Mouse (Mus musculus) midbrain, embryonic 12.5 days (tissue): ENCODE measurements around the gene Mpc2. TPM values are rescaled to one million over a fixed set of nuclear protein-coding genes. Genes with fewer than 3 reads are reported as not detected.

Source experiments
- ATAC-seq: fragments of 200-750 bp; cut with Nextera tagmentation; 2 replicates; pipeline ENCODE4 v1.8.0; 2017; ENCODE audit warnings: low read depth, moderate TSS enrichment, moderate library complexity; ENCODE audit not compliant: low FRiP score
- H3K27ac ChIP-seq: fragments of 300-500 bp; sonication (generic); replicated peaks from 2 replicates; pipeline ENCODE4 v1.5.1; 2016; ENCODE audit warnings: mild to moderate bottlenecking
- H3K27me3 ChIP-seq: fragments of 300-500 bp; sonication (generic); 2 replicates; pipeline ENCODE4 v1.6.1; 2016; ENCODE audit warnings: mild to moderate bottlenecking
- H3K36me3 ChIP-seq: fragments of 300-500 bp; sonication (generic); 2 replicates; pipeline ENCODE4 v1.6.1; 2016
- H3K4me1 ChIP-seq: fragments of 300-500 bp; sonication (generic); 2 replicates; pipeline ENCODE4 v1.6.1; 2016
- H3K4me2 ChIP-seq: fragments of 300-500 bp; sonication (generic); replicated peaks from 2 replicates; pipeline ENCODE4 v1.6.1; 2016; ENCODE audit warnings: mild to moderate bottlenecking, moderate library complexity
- H3K4me3 ChIP-seq: fragments of 300-500 bp; sonication (generic); 2 replicates; pipeline ENCODE4 v1.5.1; 2016; ENCODE audit warnings: mild to moderate bottlenecking
- H3K9ac ChIP-seq: fragments of 300-500 bp; sonication (generic); replicated peaks from 2 replicates; pipeline ENCODE4 v1.6.1; 2016; ENCODE audit warnings: mild to moderate bottlenecking, moderate library complexity
- H3K9me3 ChIP-seq: fragments of 300-500 bp; sonication (generic); 2 replicates; pipeline ENCODE4 v1.6.1; 2016; ENCODE audit warnings: mild to moderate bottlenecking
- WGBS: fragments of 180-500 bp; shearing (Covaris S2); methylation state at CpG from one replicate; pipeline ENCODE4 v1.1.7; 2016; 5-methylcytosine and 5-hydroxymethylcytosine counted together
- polyA plus RNA-seq: library from polyadenylated mRNA; unstranded; fragments of >200 nt; fragmentation: Nextera tagmentation; extraction: Ambion mirVana; gene quantifications from 2 replicates; pipeline ENCODE4 v1.2.1, GENCODE M21; 2016

Gene Mpc2
- polyA plus RNA-seq: 139 and 140 TPM in 2 replicates

- H3K4me3 ChIP-seq: peak within 1 kb of the TSS; percentile 96
- H3K27me3 ChIP-seq: no peaks in the 10 kb centered on the region
- H3K27ac ChIP-seq: peak within 1 kb of the TSS; percentile 83
- ATAC-seq: peak; percentile 93
- H3K9ac ChIP-seq: peak within 1 kb of the TSS; percentile 87
- H3K36me3 ChIP-seq: no peaks in the 10 kb centered on the region
- H3K4me2 ChIP-seq: peak within 1 kb of the TSS; percentile 81
- under 1% methylated on average over 36 of the region's 37 CpGs for WGBS
- H3K9me3 ChIP-seq: no peaks in the 10 kb centered on the region
- H3K4me1 ChIP-seq: peaks cover 8% of the 10 kb centered on the region
Measured at GRCm38 (mm10) chr1:165460360-165460800, at the start of gene Mpc2, which contains the start of gene Dcaf6. TSS of gene Mpc2 (plus strand) at chr1:165460637. TSS of gene Dcaf6 (minus strand) at chr1:165460475.

GRCm38 (mm10) chr1:165421357-165421915 lies 39.0 kb upstream of the Mpc2 start:
- Histone ChIP-seq H3K4me3 (no peak overlapping the region), H3K9me3 (no peaks in the 10 kb centered on the region)
- WGBS: 66% methylated on average over 7 of the region's 7 CpGs

GRCm38 (mm10) chr1:165426254-165426653 lies 34.2 kb upstream of the Mpc2 start:
- H3K27me3 ChIP-seq: no peaks in the 10 kb centered on the region
- H3K9ac ChIP-seq: no peak overlapping the region
- H3K36me3 ChIP-seq: no peaks in the 10 kb centered on the region
- no peak for ATAC-seq
- no peak overlapping the region for H3K27ac ChIP-seq
- no peak overlapping the region for H3K4me3 ChIP-seq
- 93% methylated on average over 2 of the region's 2 CpGs for WGBS
- no peaks in the 10 kb centered on the region for H3K9me3 ChIP-seq
- no peak overlapping the region for H3K4me2 ChIP-seq
- no peaks in the 10 kb centered on the region for H3K4me1 ChIP-seq

More at GRCm38 (mm10) chr1:165421357-165421915, 39.0 kb upstream of the Mpc2 start:
- no peak overlapping the region for H3K9ac ChIP-seq
- no peak overlapping the region for H3K27ac ChIP-seq
- no peaks in the 10 kb centered on the region for H3K4me1 ChIP-seq
- no peak for ATAC-seq
- no peaks in the 10 kb centered on the region for H3K36me3 ChIP-seq
- H3K27me3 ChIP-seq: no peaks in the 10 kb centered on the region
- no peak overlapping the region for H3K4me2 ChIP-seq

GRCm38 (mm10) chr1:165432883-165433282 lies 27.6 kb upstream of the Mpc2 start:
- Histone ChIP-seq H3K4me3 (no peak overlapping the region), H3K36me3 (no peaks in the 10 kb centered on the region), H3K9me3 (no peaks in the 10 kb centered on the region), H3K9ac (no peak overlapping the region), H3K4me2 (no peak overlapping the region), H3K4me1 (no peaks in the 10 kb centered on the region), H3K27me3 (no peaks in the 10 kb centered on the region), H3K27ac (no peak overlapping the region)
- no peak for ATAC-seq
- WGBS: 87% methylated on average over 1 of the region's 1 CpGs

GRCm38 (mm10) chr1:165438289-165439021 lies 22.0 kb upstream of the Mpc2 start:
- no peaks in the 10 kb centered on the region for H3K36me3 ChIP-seq
- WGBS: 89% methylated on average over 1 of the region's 1 CpGs

GRCm38 (mm10) chr1:165440788-165441187 lies 19.6 kb upstream of the Mpc2 start:
- no peak for ATAC-seq
- no peak overlapping the region for H3K4me2 ChIP-seq
- H3K36me3 ChIP-seq: no peaks in the 10 kb centered on the region
- no peak overlapping the region for H3K27ac ChIP-seq
- H3K27me3 ChIP-seq: no peaks in the 10 kb centered on the region
- H3K9me3 ChIP-seq: no peaks in the 10 kb centered on the region
- H3K4me3 ChIP-seq: no peak overlapping the region
- no peak overlapping the region for H3K9ac ChIP-seq
- no peaks in the 10 kb centered on the region for H3K4me1 ChIP-seq
- 86% methylated on average over 3 of the region's 3 CpGs for WGBS

More at GRCm38 (mm10) chr1:165438289-165439021, 22.0 kb upstream of the Mpc2 start:
- Histone ChIP-seq H3K4me1 (no peaks in the 10 kb centered on the region), H3K4me3 (no peak overlapping the region), H3K9me3 (no peaks in the 10 kb centered on the region), H3K9ac (no peak overlapping the region), H3K27me3 (no peaks in the 10 kb centered on the region), H3K4me2 (no peak overlapping the region), H3K27ac (no peak overlapping the region)
- no peak for ATAC-seq

GRCm38 (mm10) chr1:165441201-165441600 lies 19.2 kb upstream of the Mpc2 start:
- Histone ChIP-seq H3K4me1 (no peaks in the 10 kb centered on the region), H3K4me2 (no peak overlapping the region), H3K9ac (no peak overlapping the region), H3K36me3 (no peaks in the 10 kb centered on the region), H3K9me3 (no peaks in the 10 kb centered on the region), H3K27ac (no peak overlapping the region), H3K4me3 (no peak overlapping the region), H3K27me3 (no peaks in the 10 kb centered on the region)
- no peak for ATAC-seq

- 92% methylated on average over 3 of the region's 3 CpGs for WGBS
- H3K27ac ChIP-seq: no peak overlapping the region
- no peak for ATAC-seq
Measured at GRCm38 (mm10) chr1:165441719-165442118, 18.7 kb upstream of the Mpc2 start.

GRCm38 (mm10) chr1:165459041-165459502 lies 1.4 kb upstream of the Mpc2 start:
- peak overlapping the region; percentile 96 for H3K4me3 ChIP-seq
- H3K36me3 ChIP-seq: no peaks in the 10 kb centered on the region
- peaks cover 8% of the 10 kb centered on the region for H3K4me1 ChIP-seq
- H3K27me3 ChIP-seq: no peaks in the 10 kb centered on the region
- no peak overlapping the region for H3K27ac ChIP-seq
- no peak for ATAC-seq
- WGBS: 23% methylated on average over 7 of the region's 7 CpGs
- H3K4me2 ChIP-seq: peak overlapping the region; percentile 81
- no peaks in the 10 kb centered on the region for H3K9me3 ChIP-seq
- peak overlapping the region; percentile 87 for H3K9ac ChIP-seq

More at GRCm38 (mm10) chr1:165441719-165442118, 18.7 kb upstream of the Mpc2 start:
- Histone ChIP-seq H3K36me3 (no peaks in the 10 kb centered on the region), H3K4me3 (no peak overlapping the region), H3K4me2 (no peak overlapping the region), H3K27me3 (no peaks in the 10 kb centered on the region), H3K9me3 (no peaks in the 10 kb centered on the region), H3K4me1 (no peaks in the 10 kb centered on the region), H3K9ac (no peak overlapping the region)

- Histone ChIP-seq H3K36me3 (no peaks in the 10 kb centered on the region), H3K27ac (peak overlapping the region; percentile 83), H3K4me3 (peak overlapping the region; percentile 96), H3K27me3 (no peaks in the 10 kb centered on the region), H3K4me2 (peak overlapping the region; percentile 81), H3K4me1 (peaks cover 8% of the 10 kb centered on the region), H3K9me3 (no peaks in the 10 kb centered on the region), H3K9ac (peak overlapping the region; percentile 87)
- WGBS: under 1% methylated on average over 58 of the region's 60 CpGs
- ATAC-seq: no peak
Measured at GRCm38 (mm10) chr1:165459503-165460181, 795 bp upstream of the Mpc2 start.

GRCm38 (mm10) chr1:165460801-165461377 lies 452 bp downstream of the Mpc2 start:
- H3K4me3 ChIP-seq: peak overlapping the region; percentile 96
- H3K36me3 ChIP-seq: no peaks in the 10 kb centered on the region
- peak overlapping the region; percentile 81 for H3K4me2 ChIP-seq
- peak overlapping the region; percentile 83 for H3K27ac ChIP-seq
- H3K27me3 ChIP-seq: no peaks in the 10 kb centered on the region
- under 1% methylated on average over 41 of the region's 41 CpGs for WGBS
- peak overlapping the region; percentile 87 for H3K9ac ChIP-seq
- H3K4me1 ChIP-seq: peaks cover 8% of the 10 kb centered on the region
- H3K9me3 ChIP-seq: no peaks in the 10 kb centered on the region
- peak; percentile 97 for ATAC-seq
